ENCODE assay signal across 11 mouse cellular contexts in the genomic region with DNA sequence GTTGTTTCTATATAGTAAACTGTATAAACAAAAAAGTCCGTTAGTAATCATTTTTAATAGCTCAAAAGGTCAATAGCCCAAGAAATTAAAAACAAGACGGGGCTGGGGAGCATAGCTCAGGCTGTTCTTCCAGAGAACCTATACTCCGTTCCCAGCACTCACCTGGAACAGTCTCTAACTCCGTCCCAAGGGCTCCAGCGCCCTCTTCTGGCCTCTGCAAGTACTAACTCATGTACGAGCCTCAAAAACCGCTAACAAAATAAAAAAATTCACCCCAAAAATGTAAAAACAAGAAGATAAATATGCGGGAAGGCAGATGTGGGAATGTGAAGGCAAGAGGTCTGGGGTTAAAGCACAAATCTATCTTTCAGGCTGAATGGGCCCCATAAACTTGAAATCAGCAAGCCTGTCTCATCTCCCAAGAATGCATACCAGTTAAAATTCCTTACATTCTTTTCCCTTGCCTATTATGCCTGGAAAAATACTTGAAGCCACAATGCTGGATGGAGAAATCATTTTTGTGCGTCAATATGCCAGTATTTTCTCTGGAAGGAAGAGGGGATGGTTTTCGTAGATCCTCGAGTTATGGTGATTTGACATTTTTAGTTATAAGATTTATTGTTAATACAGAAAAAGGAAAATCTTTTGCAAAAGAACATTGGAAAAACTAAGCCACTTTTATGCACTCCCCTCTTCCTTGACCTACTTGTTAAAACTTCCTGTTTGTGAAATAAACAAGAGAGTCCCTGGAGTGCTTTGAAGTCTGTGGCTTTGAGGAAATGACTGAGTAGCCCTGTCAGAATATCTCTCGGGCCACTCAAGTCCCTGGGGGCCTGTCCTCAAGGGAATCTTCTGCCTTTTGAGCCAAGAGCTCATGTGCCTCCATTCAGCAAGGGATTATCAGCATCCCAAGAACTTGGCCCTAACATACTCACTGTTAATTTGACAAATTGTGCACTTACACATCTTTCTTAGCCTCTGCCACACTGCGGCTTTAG.
DNase-seq lines count a peak whose midpoint lies in the region; ATAC-seq and TF ChIP-seq lines count a peak whose summit lies in the region.
"Had no signal": no experiment of that assay in that cellular context is flagged by ENCODE, and none has a peak within 500 bp of the region (broad histone marks: within the 10 kb centered on the region; RNA-seq: fewer than 3 reads in every experiment).

No protein-coding gene starts in this region.

- DNase-seq in layer of hippocampus, adult 2 months (ENCODE audit: low spot score in 2 of 2): no peak
- DNase-seq in layer of hippocampus, postnatal 10 days (ENCODE audit: low spot score in 2 of 2): no peak
- peak; percentile 16 for DNase-seq in embryo, embryonic 10.5 days (ENCODE audit: low spot score)
- peak; percentile 62 for DNase-seq in heart, postnatal 4 days
- peak; percentile 26 for DNase-seq in lung, postnatal 25 days (ENCODE audit: low spot score)
- DNase-seq in left cerebral cortex, adult 8-10 months (ENCODE audit: low spot score in 2 of 2): no peak
- no peak for DNase-seq in urinary bladder, postnatal 10 days (ENCODE audit: low spot score)
- DNase-seq: cerebellum, postnatal 14 days had no signal

- no peak for ATAC-seq in inflammation-experienced regulatory T-cells, adult 6 months
- ATAC-seq: midbrain, embryonic 15.5 days had no signal

- H3K27ac ChIP-seq in layer of hippocampus, adult 2 months: no peak overlapping the region
- H3K27ac ChIP-seq: heart, embryonic 13.5 days; midbrain, embryonic 15.5 days had no signal

- TF ChIP-seq CTCF in layer of hippocampus, adult 2 months (conservative IDR thresholded peaks at IDR 0.05): peak; percentile 46

- no peak overlapping the region for H3K4me3 ChIP-seq in layer of hippocampus, adult 2 months
- H3K4me3 ChIP-seq: heart, embryonic 13.5 days; midbrain, embryonic 15.5 days had no signal

Comparison
In these comparisons a context has a peak if more than half of its experiments do, and no peak if none do; other contexts are left out.
1. DNase-seq: peak in embryo, embryonic 10.5 days (single experiment), heart, postnatal 4 days (single experiment) and lung, postnatal 25 days (single experiment); none in layer of hippocampus, adult 2 months (0 of 2), layer of hippocampus, postnatal 10 days (0 of 2), left cerebral cortex, adult 8-10 months (0 of 2) and urinary bladder, postnatal 10 days (single experiment).